Mouse (Mus musculus) CH12.LX (cell line): Measurements from ENCODE around the gene P2ry6. TPM values are rescaled to one million over a fixed set of nuclear protein-coding genes. Genes with fewer than 3 reads are reported as not detected.

Experiments
- DNase-seq: peaks from one replicate; pipeline ENCODE4 v3.0.0-alpha.2; 2013; ENCODE audit errors: extremely low read depth
- H3K27ac ChIP-seq: 2 replicates; pipeline ENCODE4 v1.5.1; 2012; ENCODE audit warnings: low read depth, mild to moderate bottlenecking, control low read depth, moderate library complexity; ENCODE audit not compliant: insufficient read depth
- H3K27me3 ChIP-seq: replicated peaks from 2 replicates; pipeline ENCODE3; 2012; ENCODE audit warnings: inconsistent platforms
- H3K36me3 ChIP-seq, 2 experiments: replicated peaks in 1 of 2; 2 replicates each; pipeline versions ENCODE3 to v1.6.1; 2012; ENCODE audit warnings: inconsistent platforms in 1 of 2, low read length in 1 of 2, mild to moderate bottlenecking in 1 of 2, mixed read lengths in 1 of 2, moderate library complexity in 1 of 2; ENCODE audit not compliant: control insufficient read depth in 1 of 2, insufficient read depth in 1 of 2
- H3K4me1 ChIP-seq, 2 experiments: 2 replicates each; pipeline ENCODE4 v1.6.1; 2012; ENCODE audit warnings: inconsistent platforms in 1 of 2, moderate library complexity in 1 of 2; ENCODE audit not compliant: insufficient read depth in 2 of 2, control insufficient read depth in 1 of 2
- H3K4me2 ChIP-seq: 2 replicates; pipeline ENCODE4 v1.6.1; 2012; ENCODE audit warnings: low read depth, mild to moderate bottlenecking, control low read depth; ENCODE audit not compliant: poor library complexity, insufficient read depth, severe bottlenecking
- H3K4me3 ChIP-seq, 3 experiments: fragments of 150-350 bp in 1 of 3; sonication (generic) in 1 of 3; replicated peaks in 1 of 3; 2 replicates each; pipeline versions ENCODE3 to v1.5.1; 2011 to 2012; ENCODE audit warnings: low read depth in 2 of 3, low read length in 2 of 3, mild to moderate bottlenecking in 2 of 3, moderate library complexity in 2 of 3, control low read depth in 1 of 3, improper control_type of control experiment in 1 of 3, inconsistent platforms in 1 of 3, mixed read lengths in 1 of 3; ENCODE audit not compliant: poor library complexity in 1 of 3
- H3K79me2 ChIP-seq: replicated peaks from 2 replicates; pipeline ENCODE4 v1.6.1; 2012; ENCODE audit warnings: mild to moderate bottlenecking, moderate library complexity; ENCODE audit not compliant: control insufficient read depth, poor library complexity, insufficient read depth, severe bottlenecking; ENCODE audit errors: extremely low read depth
- H3K9ac ChIP-seq: 2 replicates; pipeline ENCODE4 v1.6.1; 2012; ENCODE audit warnings: low read depth, mild to moderate bottlenecking, control low read depth, moderate library complexity; ENCODE audit not compliant: insufficient read depth
- H3K9me3 ChIP-seq: replicated peaks from 2 replicates; pipeline ENCODE3; 2012; ENCODE audit warnings: low read length, inconsistent platforms, mixed read lengths
- CHD1 ChIP-seq: IDR thresholded peaks from 2 replicates; pipeline ENCODE4 v1.6.1; 2012; ENCODE audit warnings: low read depth, low read length, improper control_type of control experiment, inconsistent platforms
- CHD2 ChIP-seq: IDR thresholded peaks from 2 replicates; pipeline ENCODE4 v1.6.1; 2011; ENCODE audit warnings: low read length, improper control_type of control experiment
- CTCF ChIP-seq, 2 experiments: IDR thresholded peaks in 1 of 2; conservative IDR thresholded peaks in 1 of 2; 2 replicates each; pipeline ENCODE4 v1.5.1; 2011 to 2012; ENCODE audit warnings: low read depth in 2 of 2, low read length in 2 of 2, improper control_type of control experiment in 1 of 2, inconsistent platforms in 1 of 2, mild to moderate bottlenecking in 1 of 2, moderate library complexity in 1 of 2
- ELF1 ChIP-seq: IDR thresholded peaks from 2 replicates; pipeline ENCODE4 v1.6.1; 2014; ENCODE audit warnings: low read depth, mild to moderate bottlenecking, inconsistent platforms, low read length, improper control_type of control experiment
- HCFC1 ChIP-seq: IDR thresholded peaks from 2 replicates; pipeline ENCODE4 v1.6.1; 2012; ENCODE audit warnings: low read depth, mild to moderate bottlenecking, inconsistent platforms, low read length, improper control_type of control experiment
- JUND ChIP-seq: conservative IDR thresholded peaks from 2 replicates; pipeline ENCODE4 v1.6.1; 2011; ENCODE audit warnings: low read depth, low read length, improper control_type of control experiment
- MAZ ChIP-seq: IDR thresholded peaks from 2 replicates; pipeline ENCODE4 v1.6.1; 2012; ENCODE audit warnings: low read depth, mild to moderate bottlenecking, inconsistent platforms, low read length, improper control_type of control experiment, moderate library complexity
- MYC ChIP-seq: IDR thresholded peaks from 2 replicates; pipeline ENCODE4 v1.6.1; 2011; ENCODE audit warnings: low read depth, mild to moderate bottlenecking, improper control_type of control experiment, low read length
- NELFE ChIP-seq: IDR thresholded peaks from 2 replicates; pipeline ENCODE4 v1.6.1; 2011; ENCODE audit warnings: low read depth, low read length, improper control_type of control experiment
- POLR2A ChIP-seq: IDR thresholded peaks from 2 replicates; pipeline ENCODE4 v1.6.1; 2011; ENCODE audit warnings: low read depth, mild to moderate bottlenecking, improper control_type of control experiment, low read length
- SIN3A ChIP-seq: IDR thresholded peaks from 2 replicates; pipeline ENCODE4 v1.6.1; 2012; ENCODE audit warnings: low read length, improper control_type of control experiment, inconsistent platforms
- SMC3 ChIP-seq: IDR thresholded peaks from 2 replicates; pipeline ENCODE4 v1.6.1; 2011; ENCODE audit warnings: low read depth, low read length, improper control_type of control experiment
- USF1 ChIP-seq: IDR thresholded peaks from 2 replicates; pipeline ENCODE4 v1.6.1; 2014; ENCODE audit warnings: low read depth, mild to moderate bottlenecking, inconsistent platforms, low read length, improper control_type of control experiment
- dilution Hi-C: fragments of 300-500 bp; cut with MboI; formaldehyde crosslinking; loops from 2 replicates; pipeline ENCODE4 v1.14.3; 2020; ENCODE audit warnings: low sequenced_read_pairs; ENCODE audit not compliant: extremely low pct_unique_long_range_greater_than_20kb, extremely low pct_ligation_motif_present
- in situ Hi-C: fragments of 300-500 bp; cut with MboI; formaldehyde crosslinking; loops from 3 replicates; pipeline ENCODE4 v1.14.3; 2019; ENCODE audit warnings: low sequenced_read_pairs, low pct_ligation_motif_present, low pct_unique_long_range_greater_than_20kb, mixed read lengths
- polyA plus RNA-seq: library from polyadenylated mRNA; unstranded; fragments of >175 nt; gene quantifications from 2 replicates; pipeline ENCODE4 v1.2.1, GENCODE M21; 2012; ENCODE audit warnings: low read depth; ENCODE audit not compliant: insufficient read length
- total RNA-seq, 2 experiments: library from RNA; depleted of rRNA; stranded (reverse); fragments of 300-350 nt in 1 of 2; fragments of >200 nt in 1 of 2; gene quantifications; 2 replicates each; pipeline ENCODE4 v1.2.3; 2012 to 2014

The P2ry6 gene
- total and polyA plus RNA-seq, 3 experiments, result 0.17 to 1.5 TPM; not detected in 1

DNA sequence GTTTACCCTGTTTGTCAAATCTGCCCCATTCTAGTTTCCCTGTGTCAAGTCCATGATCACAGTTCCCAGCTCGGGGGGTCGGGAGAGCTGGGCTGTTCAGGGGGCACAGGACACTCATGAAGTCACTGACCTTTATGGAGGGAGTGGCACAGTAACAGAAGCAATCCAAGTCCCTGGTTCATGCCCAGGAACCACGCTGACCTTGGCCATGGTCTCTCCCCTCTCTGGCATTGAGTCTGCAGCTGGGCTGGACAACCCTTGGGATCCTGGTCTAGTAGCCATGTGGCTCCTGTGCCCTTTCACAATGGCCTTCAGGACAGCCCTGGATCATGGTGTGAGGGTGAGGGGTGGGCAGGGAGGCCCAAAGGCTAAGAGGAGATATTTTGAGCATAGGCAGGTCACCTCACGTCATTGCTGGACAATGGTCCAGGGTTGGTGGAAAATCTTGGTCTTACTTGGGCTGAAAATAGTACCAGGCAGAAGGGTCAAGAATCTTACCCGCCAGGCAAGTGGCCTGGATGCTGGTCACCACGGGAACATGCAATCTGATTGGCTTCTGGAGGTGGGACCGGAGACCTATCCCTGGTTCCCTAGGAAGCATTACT is 20.9 kb upstream of the P2ry6 start:
- Histone ChIP-seq H3K9me3 (no peaks in the 10 kb centered on the region), H3K27ac (no peak overlapping the region), H3K27me3 (no peaks in the 10 kb centered on the region), H3K9ac (no peak overlapping the region), H3K4me3 (no peak overlapping the region), H3K4me1 (peaks cover 10 to 16% of the 10 kb centered on the region in 2 experiments), H3K36me3 (peaks cover 0 to 10% of the 10 kb centered on the region in 2 experiments), H3K4me2 (no peak overlapping the region), H3K79me2 (no peaks in the 10 kb centered on the region)
- dilution Hi-C loops, result no loop called here
- no peak for DNase-seq
- no peak for TF ChIP-seq SMC3
- no peak for TF ChIP-seq MAZ
- no peak for TF ChIP-seq POLR2A
- in situ Hi-C loops, result loop anchor here (10.0 kb wide), 1 partner anchor 49 kb away; no protein-coding TSS in a partner anchor

- Histone ChIP-seq H3K9ac (no peak overlapping the region), H3K27me3 (no peaks in the 10 kb centered on the region), H3K79me2 (no peaks in the 10 kb centered on the region), H3K4me3 (no peak overlapping the region), H3K36me3 (peaks cover 0 to 4% of the 10 kb centered on the region in 2 experiments), H3K4me1 (peaks cover 11 to 21% of the 10 kb centered on the region in 2 experiments), H3K27ac (no peak overlapping the region), H3K9me3 (no peaks in the 10 kb centered on the region), H3K4me2 (no peak overlapping the region)
- no peak for TF ChIP-seq NELFE
- TF ChIP-seq MAZ, result no peak
- TF ChIP-seq HCFC1, result no peak
- TF ChIP-seq CHD1, result no peak
- no peak for TF ChIP-seq ELF1
- TF ChIP-seq CHD2, result no peak
- TF ChIP-seq JUND, result no peak
- TF ChIP-seq SIN3A, result no peak
- no peak for TF ChIP-seq MYC
- no peak for DNase-seq
- in situ Hi-C loops (loop anchor here (10.0 kb wide), 1 partner anchor 52 kb away; no protein-coding TSS in a partner anchor), dilution Hi-C loops (no loop called here)
Measured at GRCm38 (mm10) chr7:100993166-100993565, 18.7 kb upstream of the P2ry6 start.

DNA sequence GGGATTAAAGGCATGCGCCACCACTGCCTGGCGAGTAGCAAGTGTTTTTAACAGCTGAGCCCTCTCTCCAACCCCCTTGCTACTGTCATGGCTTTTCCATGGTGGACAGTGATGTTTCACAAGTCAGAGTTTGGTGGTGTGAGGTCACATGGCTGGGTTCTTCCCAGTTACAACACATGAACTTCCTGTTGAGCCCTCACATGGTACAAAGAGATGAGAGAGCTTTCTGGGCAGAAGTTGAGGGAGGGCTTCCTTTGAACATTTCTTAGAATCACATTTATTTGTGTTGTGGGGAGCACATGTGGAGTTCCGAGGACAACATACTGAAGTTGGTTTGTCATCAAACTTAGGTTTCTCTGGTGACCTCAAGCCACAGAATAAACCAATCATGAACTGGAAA is 17.5 kb upstream of the P2ry6 start:
- no peaks in the 10 kb centered on the region for H3K27me3 ChIP-seq
- no peak overlapping the region for H3K27ac ChIP-seq

More for the DNA sequence above, 17.5 kb upstream of the P2ry6 start:
- H3K4me2 ChIP-seq, result no peak overlapping the region
- no peaks in the 10 kb centered on the region for H3K79me2 ChIP-seq
- no peaks in the 10 kb centered on the region for H3K9me3 ChIP-seq
- H3K36me3 ChIP-seq, result no peaks in the 10 kb centered on the region
- dilution Hi-C loops (no loop called here), in situ Hi-C loops (loop anchor here (10.0 kb wide), 1 partner anchor 53 kb away; no protein-coding TSS in a partner anchor)
- H3K4me1 ChIP-seq, result peaks cover 17 to 30% of the 10 kb centered on the region in 2 experiments
- peak; percentile 7 for DNase-seq
- no peak overlapping the region for H3K4me3 ChIP-seq
- TF ChIP-seq USF1 (peak; percentile 5; the same call in 1 of the 2 replicates), CHD2 (no peak), CTCF (conservative IDR thresholded peaks at IDR 0.05 in 1 of 2, IDR thresholded peaks at IDR 0.05 in 1 of 2; ENCODE audit: low read depth in 2 of 2, low read length in 2 of 2) (no peak)
- TF ChIP-seq, all 38 proteins: peak for 1
- no peak overlapping the region for H3K9ac ChIP-seq
